ENCODE assay signal across 26 mouse cellular contexts in genomic region chr3:32427695-32428094, GRCm38 (mm10). TPM values are rescaled to one million over a fixed set of nuclear protein-coding genes. Genes with fewer than 3 reads are reported as not detected.
DNase-seq lines count a peak whose midpoint lies in the region; ATAC-seq and TF ChIP-seq lines count a peak whose summit lies in the region.
"Had no signal": no experiment of that assay in that cellular context is flagged by ENCODE, and none has a peak within 500 bp of the region (broad histone marks: within the 10 kb centered on the region; RNA-seq: fewer than 3 reads in every experiment).

No protein-coding gene starts in this region.

- no peak for TF ChIP-seq EP300 in heart, adult 2 months (IDR thresholded peaks at IDR 0.05; ENCODE audit: insufficient read depth, low read depth, low read length)

- ATAC-seq in intestine, embryonic 16.5 days, result 0 out of 2 replicates have a peak, but pooled peaks have one; percentile 23
- ATAC-seq in intestine, postnatal 0 days, result no peak
- peak; percentile 95 for ATAC-seq in granulocyte monocyte progenitor cell, adult 5-6 weeks (replicated peaks; ENCODE audit: poor library complexity, severe bottlenecking)
- ATAC-seq: activated CD4-positive, CD25-positive, alpha-beta regulatory T cell, adult 4 months; forebrain, embryonic 16.5 days; liver, embryonic 12.5 days; midbrain, embryonic 13.5 days had no signal

- intact Hi-C loops in heart, adult 2 months (cut with DNase I), result loop anchor here (2.0 kb wide), 1 partner anchor 29 kb away; no protein-coding TSS in a partner anchor

- TF ChIP-seq POLR2A in heart, adult 2 months (IDR thresholded peaks at IDR 0.05; ENCODE audit: insufficient read depth, low read depth, low read length), result no peak

- H3K27ac ChIP-seq in heart, adult 2 months, result peak overlapping the region; percentile 56; the same call in 1 of the 2 replicates
- H3K27ac ChIP-seq in intestine, embryonic 16.5 days (ENCODE audit: low read length), result no peak overlapping the region
- no peak overlapping the region for H3K27ac ChIP-seq in intestine, postnatal 0 days (ENCODE audit: low read depth, low read length)
- H3K27ac ChIP-seq: forebrain, embryonic 10.5 days; hindbrain, embryonic 15.5 days; limb, embryonic 12.5 days; liver, embryonic 12.5 days; midbrain, embryonic 13.5 days had no signal

- no peak overlapping the region for H3K4me3 ChIP-seq in heart, adult 2 months
- no peak overlapping the region for H3K4me3 ChIP-seq in intestine, embryonic 16.5 days (ENCODE audit: low read length)
- H3K4me3 ChIP-seq in intestine, postnatal 0 days (ENCODE audit: low read depth, low read length), result no peak overlapping the region
- H3K4me3 ChIP-seq: forebrain, embryonic 10.5 days; hindbrain, embryonic 15.5 days; layer of hippocampus, adult 2 months; limb, embryonic 12.5 days; liver, embryonic 12.5 days; megakaryocyte, embryonic 14.5 days; midbrain, embryonic 13.5 days had no signal

- 44% methylated on average over 4 of the region's 4 CpGs for WGBS in heart, adult 2 months
- 68% methylated on average over 4 of the region's 4 CpGs for WGBS in intestine, embryonic 16.5 days
- 66% methylated on average over 4 of the region's 4 CpGs for WGBS in intestine, postnatal 0 days

- peaks cover 15% of the 10 kb centered on the region for H3K36me3 ChIP-seq in heart, adult 2 months (ENCODE audit: control insufficient read depth, insufficient read depth, low read length)
- no peaks in the 10 kb centered on the region for H3K36me3 ChIP-seq in intestine, embryonic 16.5 days (ENCODE audit: control insufficient read depth, insufficient read depth, low read length)
- no peaks in the 10 kb centered on the region for H3K36me3 ChIP-seq in intestine, postnatal 0 days (ENCODE audit: control insufficient read depth, insufficient read depth)
- H3K36me3 ChIP-seq: hindbrain, embryonic 15.5 days; limb, embryonic 12.5 days had no signal

- no peak for TF ChIP-seq CTCF in heart, adult 2 months (IDR thresholded peaks at IDR 0.05)
- no peak for TF ChIP-seq CTCF in intestine, postnatal 0 days (IDR thresholded peaks at IDR 0.05; ENCODE audit: low read depth)

- no peak for DNase-seq in heart, adult 2 months
- no peak for DNase-seq in heart, postnatal 4 days
- no peak for DNase-seq in right cerebral cortex, postnatal 4 days
- no peak for DNase-seq in spleen, postnatal 10 days (ENCODE audit: low spot score in 2 of 2)
- DNase-seq: adrenal gland, postnatal 10 days; cerebellum, adult 9-11 months; gastrocnemius, postnatal 25 days; kidney, adult 9 months; kidney, postnatal 14 days; lung, adult 2 months; lung, postnatal 14 days; right cerebral cortex, postnatal 14 days; spleen, adult 18-20 months; thymus, postnatal 14 days had no signal

- H3K4me2 ChIP-seq in intestine, embryonic 16.5 days (ENCODE audit: low read depth, low read length), result no peak overlapping the region
- no peak overlapping the region for H3K4me2 ChIP-seq in intestine, postnatal 0 days (replicated peaks; ENCODE audit: low read depth)
- H3K4me2 ChIP-seq: hindbrain, embryonic 15.5 days; limb, embryonic 12.5 days; liver, embryonic 12.5 days; midbrain, embryonic 13.5 days had no signal

- H3K9ac ChIP-seq in heart, adult 2 months (ENCODE audit: low read depth, low read length), result no peak overlapping the region
- H3K9ac ChIP-seq in intestine, embryonic 16.5 days (ENCODE audit: low read depth, low read length), result no peak overlapping the region
- no peak overlapping the region for H3K9ac ChIP-seq in intestine, postnatal 0 days (ENCODE audit: low read depth, low read length)
- H3K9ac ChIP-seq: hindbrain, embryonic 15.5 days; limb, embryonic 12.5 days; liver, embryonic 12.5 days; midbrain, embryonic 13.5 days had no signal

- H3K9me3 ChIP-seq in intestine, embryonic 16.5 days (ENCODE audit: control insufficient read depth, low read length), result no peaks in the 10 kb centered on the region
- no peaks in the 10 kb centered on the region for H3K9me3 ChIP-seq in intestine, postnatal 0 days (ENCODE audit: control insufficient read depth)
- H3K9me3 ChIP-seq: hindbrain, embryonic 15.5 days; limb, embryonic 12.5 days; liver, embryonic 12.5 days; megakaryocyte, embryonic 14.5 days had no signal

- H3K4me1 ChIP-seq in heart, adult 2 months (ENCODE audit: control insufficient read depth, insufficient read depth, low read length), result peaks cover 17% of the 10 kb centered on the region
- H3K4me1 ChIP-seq in intestine, embryonic 16.5 days (ENCODE audit: control insufficient read depth, insufficient read depth, low read length), result peaks cover 3% of the 10 kb centered on the region; the same call in 1 of the 2 replicates
- H3K4me1 ChIP-seq in intestine, postnatal 0 days (replicated peaks; ENCODE audit: control insufficient read depth, insufficient read depth, low read length), result no peaks in the 10 kb centered on the region
- H3K4me1 ChIP-seq: forebrain, embryonic 10.5 days; limb, embryonic 12.5 days; midbrain, embryonic 13.5 days had no signal

- H3K27me3 ChIP-seq in heart, adult 2 months (ENCODE audit: control insufficient read depth, insufficient read depth, low read length), result no peaks in the 10 kb centered on the region
- H3K27me3 ChIP-seq in intestine, embryonic 16.5 days (replicated peaks; ENCODE audit: control insufficient read depth, insufficient read depth, low read length), result no peaks in the 10 kb centered on the region
- no peaks in the 10 kb centered on the region for H3K27me3 ChIP-seq in intestine, postnatal 0 days (replicated peaks; ENCODE audit: control insufficient read depth, insufficient read depth, low read length)
- H3K27me3 ChIP-seq: hindbrain, embryonic 15.5 days; limb, embryonic 12.5 days; liver, embryonic 12.5 days; megakaryocyte, embryonic 14.5 days; midbrain, embryonic 13.5 days had no signal

- H3K79me2 ChIP-seq in heart, adult 2 months (replicated peaks; ENCODE audit: control insufficient read depth, insufficient read depth, low read length), result peaks cover 13% of the 10 kb centered on the region

RNA-seq across cellular contexts. Expression of gene Pik3ca, which starts 30.2 kb away (rescaled TPM):
- 10 to 100 TPM; 43.5 to 48.5 TPM for total RNA-seq in heart, adult 2 months (2021)
- 6.5 and 13.4 TPM in 2 replicates for polyA plus RNA-seq in heart, adult 2 months (2012; rRNA removed)
- 10 to 100 TPM; 42.0 to 44.3 TPM for total RNA-seq in heart, postnatal 4 days (2021)
- 4.6 and 7.1 TPM in 2 replicates for polyA plus RNA-seq in intestine, embryonic 16.5 days (2015; fragmentation: Nextera tagmentation; extraction: Ambion mirVana)
- polyA plus RNA-seq in intestine, postnatal 0 days (2015; fragmentation: Nextera tagmentation; extraction: Ambion mirVana), result 5.9 and 7.0 TPM in 2 replicates
- total RNA-seq in granulocyte monocyte progenitor cell, adult 5-6 weeks (2014; fragmentation: Nextera tagmentation), result 17.8 and 41.0 TPM in 2 replicates
- 21.0 and 25.3 TPM in 2 replicates for total RNA-seq in granulocyte monocyte progenitor cell, adult 5-6 weeks (2017)
